Mouse (Mus musculus): ENCODE data around the gene Tulp2. TPM values are rescaled to one million over a fixed set of nuclear protein-coding genes. Genes with fewer than 3 reads are reported as not detected.

Tulp2 gene
- polyA plus RNA-seq, 1 experiment, result not detected

- no peak overlapping the region for H3K27ac ChIP-seq (replicated peaks; ENCODE audit: low read depth, low read length)
- H3K4me3 ChIP-seq (ENCODE audit: insufficient read depth, low read depth, low read length), result no peak overlapping the region; the same call in 1 of the 2 replicates
These were observed 49.0 kb downstream of the Tulp2 start for GRCm38 (mm10) chr7:45530643-45531042.

GRCm38 (mm10) chr7:45535676-45536075 is 54.0 kb downstream of the Tulp2 start:
- Histone ChIP-seq H3K4me1 (ENCODE audit: control insufficient read depth, insufficient read depth, insufficient read length, low read length) (peaks cover 4% of the 10 kb centered on the region; the same call in 1 of the 2 replicates), H3K4me3 (ENCODE audit: insufficient read depth, low read depth, low read length) (no peak overlapping the region), H3K27ac (replicated peaks; ENCODE audit: low read depth, low read length) (no peak overlapping the region)

More at GRCm38 (mm10) chr7:45530643-45531042, 49.0 kb downstream of the Tulp2 start:
- no peaks in the 10 kb centered on the region for H3K4me1 ChIP-seq (ENCODE audit: control insufficient read depth, insufficient read depth, insufficient read length, low read length)

GRCm38 (mm10) chr7:45537602-45538001 is 55.9 kb downstream of the Tulp2 start:
- H3K27ac ChIP-seq (replicated peaks; ENCODE audit: low read depth, low read length), result no peak overlapping the region
- H3K4me1 ChIP-seq (ENCODE audit: control insufficient read depth, insufficient read depth, insufficient read length, low read length), result peaks cover 4% of the 10 kb centered on the region; the same call in 1 of the 2 replicates
- peak overlapping the region; percentile 72 for H3K4me3 ChIP-seq (ENCODE audit: insufficient read depth, low read depth, low read length)

- Histone ChIP-seq H3K4me3 (ENCODE audit: insufficient read depth, low read depth, low read length) (peak overlapping the region; percentile 72), H3K4me1 (ENCODE audit: control insufficient read depth, insufficient read depth, insufficient read length, low read length) (peaks cover 4% of the 10 kb centered on the region; the same call in 1 of the 2 replicates), H3K27ac (replicated peaks; ENCODE audit: low read depth, low read length) (no peak overlapping the region)
These were observed 56.7 kb downstream of the Tulp2 start for GRCm38 (mm10) chr7:45538163-45539041.

- peaks cover 4% of the 10 kb centered on the region; the same call in 1 of the 2 replicates for H3K4me1 ChIP-seq (ENCODE audit: control insufficient read depth, insufficient read depth, insufficient read length, low read length)
- no peak overlapping the region for H3K27ac ChIP-seq (replicated peaks; ENCODE audit: low read depth, low read length)
- no peak overlapping the region for H3K4me3 ChIP-seq (ENCODE audit: insufficient read depth, low read depth, low read length)
These were observed 57.4 kb downstream of the Tulp2 start for GRCm38 (mm10) chr7:45539095-45539494.

GRCm38 (mm10) chr7:45540213-45540612 is 58.5 kb downstream of the Tulp2 start:
- no peak overlapping the region for H3K4me3 ChIP-seq (ENCODE audit: insufficient read depth, low read depth, low read length)
- peaks cover 4% of the 10 kb centered on the region; the same call in 1 of the 2 replicates for H3K4me1 ChIP-seq (ENCODE audit: control insufficient read depth, insufficient read depth, insufficient read length, low read length)
- no peak overlapping the region for H3K27ac ChIP-seq (replicated peaks; ENCODE audit: low read depth, low read length)

- H3K27ac ChIP-seq (replicated peaks; ENCODE audit: low read depth, low read length), result no peak overlapping the region
- no peak overlapping the region for H3K4me3 ChIP-seq (ENCODE audit: insufficient read depth, low read depth, low read length)
- H3K4me1 ChIP-seq (ENCODE audit: control insufficient read depth, insufficient read depth, insufficient read length, low read length), result no peaks in the 10 kb centered on the region
These were observed 62.8 kb downstream of the Tulp2 start for GRCm38 (mm10) chr7:45544525-45544924.

GRCm38 (mm10) chr7:45549641-45550436 is 68.2 kb downstream of the Tulp2 start:
- H3K4me1 ChIP-seq (ENCODE audit: control insufficient read depth, insufficient read depth, insufficient read length, low read length), result no peaks in the 10 kb centered on the region
- H3K4me3 ChIP-seq (ENCODE audit: insufficient read depth, low read depth, low read length), result no peak overlapping the region
- H3K27ac ChIP-seq (replicated peaks; ENCODE audit: low read depth, low read length), result no peak overlapping the region

- Histone ChIP-seq H3K27ac (replicated peaks; ENCODE audit: low read depth, low read length) (no peak overlapping the region), H3K4me1 (ENCODE audit: control insufficient read depth, insufficient read depth, insufficient read length, low read length) (no peaks in the 10 kb centered on the region), H3K4me3 (ENCODE audit: insufficient read depth, low read depth, low read length) (no peak overlapping the region)
These were observed 69.3 kb downstream of the Tulp2 start for GRCm38 (mm10) chr7:45550821-45551511.

GRCm38 (mm10) chr7:45551512-45551883 is 69.8 kb downstream of the Tulp2 start:
- Histone ChIP-seq H3K27ac (replicated peaks; ENCODE audit: low read depth, low read length) (no peak overlapping the region), H3K4me1 (ENCODE audit: control insufficient read depth, insufficient read depth, insufficient read length, low read length) (no peaks in the 10 kb centered on the region), H3K4me3 (ENCODE audit: insufficient read depth, low read depth, low read length) (no peak overlapping the region)

- Histone ChIP-seq H3K4me3 (ENCODE audit: insufficient read depth, low read depth, low read length) (no peak overlapping the region), H3K27ac (replicated peaks; ENCODE audit: low read depth, low read length) (no peak overlapping the region), H3K4me1 (ENCODE audit: control insufficient read depth, insufficient read depth, insufficient read length, low read length) (no peaks in the 10 kb centered on the region)
These were observed 71.8 kb downstream of the Tulp2 start for GRCm38 (mm10) chr7:45553519-45553918.

GRCm38 (mm10) chr7:45553990-45554389 is 72.3 kb downstream of the Tulp2 start:
- Histone ChIP-seq H3K4me3 (ENCODE audit: insufficient read depth, low read depth, low read length) (no peak overlapping the region), H3K27ac (replicated peaks; ENCODE audit: low read depth, low read length) (no peak overlapping the region), H3K4me1 (ENCODE audit: control insufficient read depth, insufficient read depth, insufficient read length, low read length) (no peaks in the 10 kb centered on the region)

- no peak within 1 kb of the TSS for H3K27ac ChIP-seq (replicated peaks; ENCODE audit: low read depth, low read length)
- H3K4me1 ChIP-seq (ENCODE audit: control insufficient read depth, insufficient read depth, insufficient read length, low read length), result no peaks in the 10 kb centered on the region
- no peak within 1 kb of the TSS for H3K4me3 ChIP-seq (ENCODE audit: insufficient read depth, low read depth, low read length)
These were observed 73.1 kb downstream of the Tulp2 start, which contains the start of gene Hsd17b14 for GRCm38 (mm10) chr7:45554744-45555143. Hsd17b14 (plus strand) TSS chr7:45554893.

- Histone ChIP-seq H3K4me1 (ENCODE audit: control insufficient read depth, insufficient read depth, insufficient read length, low read length) (no peaks in the 10 kb centered on the region), H3K4me3 (ENCODE audit: insufficient read depth, low read depth, low read length) (no peak overlapping the region), H3K27ac (replicated peaks; ENCODE audit: low read depth, low read length) (no peak overlapping the region)
These were observed 74.1 kb downstream of the Tulp2 start for GRCm38 (mm10) chr7:45555787-45556186.

GRCm38 (mm10) chr7:45558907-45559306 is 77.2 kb downstream of the Tulp2 start:
- Histone ChIP-seq H3K4me3 (ENCODE audit: insufficient read depth, low read depth, low read length) (no peak overlapping the region), H3K4me1 (ENCODE audit: control insufficient read depth, insufficient read depth, insufficient read length, low read length) (no peaks in the 10 kb centered on the region), H3K27ac (replicated peaks; ENCODE audit: low read depth, low read length) (no peak overlapping the region)

All from brown adipose tissue, adult 24 weeks (tissue).